Mouse (Mus musculus): ENCODE data around the gene Pcnt.

GRCm38 (mm10) chr10:76357286-76357875 is 85.2 kb downstream of the Pcnt start:
- TF ChIP-seq CTCF (IDR thresholded peaks at IDR 0.05; ENCODE audit: extremely low read depth, insufficient read length, insufficient replicate concordance, low read depth, low read length) (no peak), POLR2A (IDR thresholded peaks at IDR 0.05; ENCODE audit: low read depth, low read length) (no peak)
